Mouse (Mus musculus) hematopoietic stem cell, adult 5-6 weeks (primary cell): ENCODE measurements at regions not wholly inside any gene's neighbourhood (a gene's known extent, or its start where the extent isn't known, plus 50 kb on each side); places are given as distances from the start of the nearest gene placed in this dataset.
A peak's percentile ranks its signal among the peaks of the same experiment; 100 is the strongest.

Source experiments
- ATAC-seq, 2 experiments: fragments of 125-278 bp in 1 of 2; replicated peaks in 1 of 2; 2 replicates each; pipeline ENCODE4 v1.8.0; 2016 to 2017; ENCODE audit warnings: inconsistent platforms in 2 of 2, mild to moderate bottlenecking in 2 of 2, moderate number of reproducible peaks in 2 of 2, low read depth in 1 of 2, moderate TSS enrichment in 1 of 2; ENCODE audit not compliant: low FRiP score in 2 of 2, poor library complexity in 2 of 2, severe bottlenecking in 2 of 2, insufficient read depth in 1 of 2, low TSS enrichment in 1 of 2

- ATAC-seq = no peak
These were observed 64.8 kb downstream of the Dnajb9 start for GRCm38 (mm10) chr12:44145321-44145720.

GRCm38 (mm10) chr12:44139026-44139425, 71.1 kb downstream of the Dnajb9 start:
- ATAC-seq = no peak

- no peak for ATAC-seq
These were observed 81.3 kb downstream of the Dnajb9 start for GRCm38 (mm10) chr12:44128874-44129273.

GRCm38 (mm10) chr12:44105085-44105484, 105.0 kb downstream of the Dnajb9 start:
- ATAC-seq = 0 out of 4 replicates have a peak, but pooled peaks of 1 of the 2 experiments have one; percentile 46

- no peak for ATAC-seq
These were observed 110.9 kb downstream of the Dnajb9 start for GRCm38 (mm10) chr12:44099188-44099587.

- ATAC-seq = no peak
These were observed 138.4 kb downstream of the Dnajb9 start for GRCm38 (mm10) chr12:44071766-44072165.

GRCm38 (mm10) chr12:44056493-44057163, 153.5 kb downstream of the Dnajb9 start:
- no peak for ATAC-seq

- no peak for ATAC-seq
These were observed 164.3 kb downstream of the Dnajb9 start for GRCm38 (mm10) chr12:44045806-44046205.

- no peak for ATAC-seq
These were observed 165.6 kb downstream of the Dnajb9 start for GRCm38 (mm10) chr12:44044388-44045105.

- no peak for ATAC-seq
These were observed 203.3 kb downstream of the Dnajb9 start for GRCm38 (mm10) chr12:44006795-44007194.

- ATAC-seq = no peak
These were observed 226.6 kb downstream of the Dnajb9 start for GRCm38 (mm10) chr12:43983548-43983947.

GRCm38 (mm10) chr12:43963973-43964372, 246.2 kb downstream of the Dnajb9 start:
- no peak for ATAC-seq

GRCm38 (mm10) chr12:43962551-43963120, 247.5 kb downstream of the Dnajb9 start:
- ATAC-seq = no peak

- no peak for ATAC-seq
These were observed 285.9 kb downstream of the Dnajb9 start for GRCm38 (mm10) chr12:43924228-43924627.

- no peak for ATAC-seq
These were observed 289.7 kb downstream of the Dnajb9 start for GRCm38 (mm10) chr12:43920396-43920795.

GRCm38 (mm10) chr12:43919114-43919513, 291.0 kb downstream of the Dnajb9 start:
- ATAC-seq = no peak

- no peak for ATAC-seq
These were observed 293.3 kb downstream of the Dnajb9 start for GRCm38 (mm10) chr12:43916779-43917178.

GRCm38 (mm10) chr12:43899273-43899672, 310.9 kb downstream of the Dnajb9 start:
- ATAC-seq = no peak
